ENCODE assay signal across 8 mouse cellular contexts in the genomic region with DNA sequence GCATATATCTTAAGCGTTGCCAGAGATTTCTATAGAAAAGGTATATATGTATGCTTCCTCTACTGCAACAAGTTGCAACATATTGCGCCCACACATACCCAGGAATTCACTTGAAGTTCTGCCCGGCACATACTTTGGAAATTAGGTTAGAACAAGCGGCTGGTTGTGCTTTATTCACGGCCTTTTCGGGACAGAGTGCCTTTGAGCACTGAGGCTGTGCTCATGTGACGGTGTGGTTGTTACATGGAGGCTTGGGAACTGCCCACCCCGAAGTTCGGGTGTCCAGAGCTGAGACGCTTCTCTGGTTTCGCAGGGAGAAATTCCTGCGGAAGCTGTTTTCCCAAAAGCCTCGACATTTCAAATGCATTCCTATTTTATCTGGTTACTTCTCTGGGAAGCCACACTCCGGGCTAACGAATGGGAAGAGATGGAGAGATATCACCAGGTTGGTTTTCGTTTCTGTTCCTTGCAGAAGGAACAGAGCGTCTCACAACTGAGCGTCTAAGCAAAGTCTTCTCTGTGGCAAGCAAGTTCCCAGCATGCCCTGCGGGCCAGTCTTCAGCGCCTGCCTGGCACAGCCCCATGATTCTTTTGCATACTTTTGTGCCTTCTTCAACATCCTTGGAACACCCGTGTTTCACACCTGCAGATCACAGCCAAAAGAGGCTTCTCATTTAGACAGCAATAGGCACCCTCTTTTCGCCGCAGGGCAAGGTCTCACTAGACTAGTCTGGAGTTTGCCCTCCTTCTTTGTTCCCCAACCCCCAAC. TPM values are rescaled to one million over a fixed set of nuclear protein-coding genes. Genes with fewer than 3 reads are reported as not detected.
DNase-seq lines count a peak whose midpoint lies in the region; ATAC-seq and TF ChIP-seq lines count a peak whose summit lies in the region.

No protein-coding gene starts in this region.

- H3K9me3 ChIP-seq in embryonic facial prominence, embryonic 11.5 days (replicated peaks; ENCODE audit: control insufficient read depth, low read length) = 0 out of 2 replicates have a peak, but pooled peaks cover 3% of the 10 kb centered on the region
- H3K9me3 ChIP-seq in kidney, embryonic 16.5 days (ENCODE audit: low read length) = 0 out of 2 replicates have a peak, but pooled peaks cover 6% of the 10 kb centered on the region
- H3K9me3 ChIP-seq in midbrain, embryonic 10.5 days (replicated peaks) = 0 out of 2 replicates have a peak, but pooled peaks cover 4% of the 10 kb centered on the region

- intact Hi-C loops in heart, adult 2 months (cut with DNase I) = no loop called here

- peak overlapping the region; percentile 21; the same call in 1 of the 2 replicates for H3K9ac ChIP-seq in heart, adult 2 months (ENCODE audit: low read depth, low read length)
- H3K9ac ChIP-seq in embryonic facial prominence, embryonic 11.5 days (replicated peaks; ENCODE audit: low read length) = no peak overlapping the region
- H3K9ac ChIP-seq in kidney, embryonic 16.5 days (replicated peaks; ENCODE audit: low read length) = peak overlapping the region; percentile 49

- no peak for TF ChIP-seq CTCF in heart, adult 2 months (IDR thresholded peaks at IDR 0.05)

- peak; percentile 31 to 35 for DNase-seq in heart, adult 2 months
- DNase-seq in heart, adult 8-10 months (ENCODE audit: low spot score) = no peak
- peak; percentile 41 for DNase-seq in embryonic facial prominence, embryonic 11.5 days (ENCODE audit: low spot score)
- peak; percentile 41 for DNase-seq in lung, postnatal 14 days
- DNase-seq in midbrain, embryonic 10.5 days (ENCODE audit: low spot score) = no peak
- DNase-seq in urinary bladder, adult 18-20 months (ENCODE audit: low spot score in 2 of 2) = no peak
- no peak for DNase-seq in ovary, postnatal 14 days (ENCODE audit: low spot score)

- no peaks in the 10 kb centered on the region for H3K79me2 ChIP-seq in heart, adult 2 months (replicated peaks; ENCODE audit: control insufficient read depth, insufficient read depth, low read length)

- 0 out of 2 replicates have a peak overlapping the region, but pooled peaks have one; percentile 8 for H3K4me3 ChIP-seq in heart, adult 2 months
- no peak overlapping the region for H3K4me3 ChIP-seq in embryonic facial prominence, embryonic 11.5 days (ENCODE audit: low read depth, low read length)
- H3K4me3 ChIP-seq in kidney, embryonic 16.5 days (ENCODE audit: low read length) = peak overlapping the region; percentile 23
- H3K4me3 ChIP-seq in midbrain, embryonic 10.5 days = no peak overlapping the region

- 33% methylated on average over 23 of the region's 23 CpGs for WGBS in heart, adult 2 months
- 46% methylated on average over 23 of the region's 23 CpGs for WGBS in embryonic facial prominence, embryonic 11.5 days
- 40% methylated on average over 23 of the region's 23 CpGs for WGBS in kidney, embryonic 16.5 days
- WGBS in midbrain, embryonic 10.5 days = 71% methylated on average over 23 of the region's 23 CpGs

- no peaks in the 10 kb centered on the region for H3K36me3 ChIP-seq in heart, adult 2 months (ENCODE audit: control insufficient read depth, insufficient read depth, low read length)
- H3K36me3 ChIP-seq in embryonic facial prominence, embryonic 11.5 days (replicated peaks; ENCODE audit: control insufficient read depth, insufficient read depth, low read depth, low read length) = no peaks in the 10 kb centered on the region
- no peaks in the 10 kb centered on the region for H3K36me3 ChIP-seq in kidney, embryonic 16.5 days (ENCODE audit: insufficient read depth, low read length)
- H3K36me3 ChIP-seq in midbrain, embryonic 10.5 days = no peaks in the 10 kb centered on the region

- H3K27ac ChIP-seq in heart, adult 2 months = no peak overlapping the region
- peak overlapping the region; percentile 1; the same call in 1 of the 2 replicates for H3K27ac ChIP-seq in embryonic facial prominence, embryonic 11.5 days (replicated peaks; ENCODE audit: low read depth, low read length)
- no peak overlapping the region; the same call in 1 of the 2 replicates for H3K27ac ChIP-seq in kidney, embryonic 16.5 days (ENCODE audit: low read length)
- H3K27ac ChIP-seq in midbrain, embryonic 10.5 days (replicated peaks) = no peak overlapping the region

- no peak for ATAC-seq in embryonic facial prominence, embryonic 11.5 days (replicated peaks; ENCODE audit: insufficient number of reproducible peaks, low FRiP score, low TSS enrichment, low read depth)
- peak; percentile 35; the same call in 1 of the 2 replicates for ATAC-seq in kidney, embryonic 16.5 days (ENCODE audit: low FRiP score, low TSS enrichment)

- no peak overlapping the region for H3K4me2 ChIP-seq in embryonic facial prominence, embryonic 11.5 days (ENCODE audit: low read depth, low read length)
- peak overlapping the region; percentile 46 for H3K4me2 ChIP-seq in kidney, embryonic 16.5 days (replicated peaks; ENCODE audit: low read depth, low read length)

- no peak for TF ChIP-seq EP300 in heart, adult 2 months (IDR thresholded peaks at IDR 0.05; ENCODE audit: insufficient read depth, low read depth, low read length)

- H3K4me1 ChIP-seq in heart, adult 2 months (ENCODE audit: control insufficient read depth, insufficient read depth, low read length) = no peaks in the 10 kb centered on the region
- H3K4me1 ChIP-seq in embryonic facial prominence, embryonic 11.5 days (ENCODE audit: control insufficient read depth, insufficient read depth, low read length) = peaks cover 4% of the 10 kb centered on the region
- peaks cover 14% of the 10 kb centered on the region; the same call in 1 of the 2 replicates for H3K4me1 ChIP-seq in kidney, embryonic 16.5 days (ENCODE audit: insufficient read depth, low read length)
- H3K4me1 ChIP-seq in midbrain, embryonic 10.5 days = peaks cover 16% of the 10 kb centered on the region

- no peak for TF ChIP-seq POLR2A in heart, adult 2 months (IDR thresholded peaks at IDR 0.05; ENCODE audit: insufficient read depth, low read depth, low read length)

- no peaks in the 10 kb centered on the region for H3K27me3 ChIP-seq in heart, adult 2 months (ENCODE audit: control insufficient read depth, insufficient read depth, low read length)
- H3K27me3 ChIP-seq in embryonic facial prominence, embryonic 11.5 days (ENCODE audit: control insufficient read depth, insufficient read depth, low read length) = no peaks in the 10 kb centered on the region
- no peaks in the 10 kb centered on the region for H3K27me3 ChIP-seq in kidney, embryonic 16.5 days (ENCODE audit: insufficient read depth, low read length)
- H3K27me3 ChIP-seq in midbrain, embryonic 10.5 days (ENCODE audit: low read depth, poor library complexity, severe bottlenecking) = no peaks in the 10 kb centered on the region

RNA-seq across cellular contexts. Expression of gene Alox5ap, which starts 48.5 kb away (rescaled TPM):
- 10 to 100 TPM; 19.9 to 21.1 TPM for total RNA-seq in heart, adult 2 months (2021)
- 25.5 and 26.5 TPM in 2 replicates for polyA plus RNA-seq in heart, adult 2 months (2012; rRNA removed)
- 10 to 100 TPM in 3 of 4 experiments, 1 to 10 TPM in 1; 7.2 to 27.9 (median 12.8) TPM for total RNA-seq in heart, adult 8-10 months (2022)
- 8.5 and 8.7 TPM in 2 replicates for polyA plus RNA-seq in embryonic facial prominence, embryonic 11.5 days (2014; fragmentation: Nextera tagmentation; extraction: Ambion mirVana)
- 12.6 and 17.8 TPM in 2 replicates for polyA plus RNA-seq in kidney, embryonic 16.5 days (2015; fragmentation: Nextera tagmentation; extraction: Ambion mirVana)
- 4.8 and 6.2 TPM in 2 replicates for polyA plus RNA-seq in midbrain, embryonic 10.5 days (2016; fragmentation: Nextera tagmentation; extraction: Ambion mirVana)

Comparison
In these comparisons a context has a peak if more than half of its experiments do, and no peak if none do; other contexts are left out.
1. DNase-seq: peak in heart, adult 2 months (2 of 2), embryonic facial prominence, embryonic 11.5 days (single experiment) and lung, postnatal 14 days (single experiment); none in heart, adult 8-10 months (single experiment), midbrain, embryonic 10.5 days (single experiment), urinary bladder, adult 18-20 months (0 of 2) and ovary, postnatal 14 days (single experiment).
2. H3K4me3 ChIP-seq: peak in heart, adult 2 months (single experiment) and kidney, embryonic 16.5 days (single experiment); none in embryonic facial prominence, embryonic 11.5 days (single experiment) and midbrain, embryonic 10.5 days (single experiment).